Mouse (Mus musculus) midbrain, postnatal 0 days (tissue): ENCODE measurements at regions not wholly inside any gene's neighbourhood (a gene's known extent, or its start where the extent isn't known, plus 50 kb on each side); places are given as distances from the start of the nearest gene placed in this dataset.

Source experiments
- ATAC-seq: fragments of 200-750 bp; cut with Nextera tagmentation; 2 replicates; pipeline ENCODE4 v1.8.0; 2017; ENCODE audit warnings: moderate number of reproducible peaks, mild to moderate bottlenecking, moderate TSS enrichment, moderate library complexity; ENCODE audit not compliant: low FRiP score
- DNase-seq: peaks from one replicate; pipeline ENCODE4 v3.0.0-alpha.2; 2015; ENCODE audit warnings: low spot score
- H3K27ac ChIP-seq: fragments of 300-500 bp; sonication (generic); 2 replicates; pipeline ENCODE4 v1.5.1; 2014; ENCODE audit warnings: low read depth, mild to moderate bottlenecking, low read length, mixed read lengths
- H3K27me3 ChIP-seq: fragments of 300-500 bp; sonication (generic); 2 replicates; pipeline ENCODE4 v1.6.1; 2014; ENCODE audit warnings: low read length, control low read depth, mixed read lengths; ENCODE audit not compliant: insufficient read depth
- H3K36me3 ChIP-seq: fragments of 300-500 bp; sonication (generic); 2 replicates; pipeline ENCODE4 v1.6.1; 2014; ENCODE audit warnings: low read length, control low read depth, mixed read lengths; ENCODE audit not compliant: insufficient read depth
- H3K4me1 ChIP-seq: fragments of 300-500 bp; sonication (generic); 2 replicates; pipeline ENCODE4 v1.6.1; 2014; ENCODE audit warnings: mild to moderate bottlenecking, control low read depth, antibody characterized with exemption, low read length, mixed read lengths; ENCODE audit not compliant: insufficient read depth
- H3K4me2 ChIP-seq: fragments of 300-500 bp; sonication (generic); 2 replicates; pipeline ENCODE4 v1.6.1; 2014; ENCODE audit warnings: low read depth, mild to moderate bottlenecking, low read length, mixed read lengths; ENCODE audit not compliant: poor library complexity, severe bottlenecking
- H3K4me3 ChIP-seq: fragments of 300-500 bp; sonication (generic); 2 replicates; pipeline ENCODE4 v1.5.1; 2014; ENCODE audit warnings: low read depth, mild to moderate bottlenecking, low read length, moderate library complexity
- H3K9ac ChIP-seq: fragments of 300-500 bp; sonication (generic); replicated peaks from 2 replicates; pipeline ENCODE4 v1.6.1; 2014; ENCODE audit warnings: mild to moderate bottlenecking, low read length, moderate library complexity, mixed read lengths; ENCODE audit not compliant: poor library complexity, severe bottlenecking
- H3K9me3 ChIP-seq: fragments of 300-500 bp; sonication (generic); 2 replicates; pipeline ENCODE4 v1.6.1; 2016; ENCODE audit warnings: low read length, control low read depth
- CTCF ChIP-seq: IDR thresholded peaks from 2 replicates; pipeline ENCODE4 v1.5.1; 2016; ENCODE audit warnings: antibody characterized with exemption, mild to moderate bottlenecking
- WGBS: fragments of 180-500 bp; shearing (Covaris S2); extraction: QIAGEN DNeasy Blood & Tissue Kit; methylation state at CpG from one replicate; pipeline ENCODE4 v1.1.7; 2014; 5-methylcytosine and 5-hydroxymethylcytosine counted together

GRCm38 (mm10) chr1:121247556-121247955 is 84.8 kb downstream of the Insig2 start:
- no peak for TF ChIP-seq CTCF
- no peak for DNase-seq
- WGBS, result 69% methylated on average over 2 of the region's 2 CpGs

GRCm38 (mm10) chr1:121249081-121249480 is 83.3 kb downstream of the Insig2 start:
- peak; percentile 51 for TF ChIP-seq CTCF
- Histone ChIP-seq H3K27ac (no peak overlapping the region), H3K27me3 (no peaks in the 10 kb centered on the region), H3K9me3 (no peaks in the 10 kb centered on the region), H3K9ac (no peak overlapping the region), H3K4me3 (no peak overlapping the region), H3K4me1 (no peaks in the 10 kb centered on the region), H3K36me3 (no peaks in the 10 kb centered on the region), H3K4me2 (no peak overlapping the region)
- DNase-seq, result peak; percentile 10
- WGBS, result 65% methylated on average over 1 of the region's 1 CpGs
- ATAC-seq, result no peak

More at GRCm38 (mm10) chr1:121247556-121247955, 84.8 kb downstream of the Insig2 start:
- Histone ChIP-seq H3K4me1 (no peaks in the 10 kb centered on the region), H3K9ac (no peak overlapping the region), H3K4me3 (no peak overlapping the region), H3K36me3 (no peaks in the 10 kb centered on the region), H3K27ac (no peak overlapping the region), H3K4me2 (no peak overlapping the region), H3K9me3 (no peaks in the 10 kb centered on the region), H3K27me3 (no peaks in the 10 kb centered on the region)
- no peak for ATAC-seq

DNA sequence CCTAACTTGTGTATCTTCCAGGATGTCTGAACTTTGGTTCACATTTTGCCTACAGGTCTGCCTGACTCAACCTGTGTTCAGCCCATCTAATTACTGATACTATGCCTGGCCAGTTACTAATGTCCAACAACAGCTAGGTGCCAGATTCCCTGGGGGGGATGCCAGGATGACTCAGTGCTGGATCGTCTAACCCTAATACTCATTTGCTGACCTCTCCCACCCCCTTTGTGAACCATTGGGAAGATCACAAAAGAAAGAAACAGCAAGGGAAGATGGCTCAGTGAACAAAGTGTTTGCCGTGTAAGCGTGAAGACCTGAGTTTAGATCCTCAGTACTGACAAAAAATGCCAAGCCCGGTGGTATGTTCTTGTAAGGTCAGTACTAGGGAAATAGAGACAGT is 81.7 kb downstream of the Insig2 start:
- no peak for DNase-seq
- Histone ChIP-seq H3K4me3 (no peak overlapping the region), H3K9ac (no peak overlapping the region), H3K4me2 (no peak overlapping the region), H3K36me3 (no peaks in the 10 kb centered on the region), H3K4me1 (no peaks in the 10 kb centered on the region), H3K27ac (no peak overlapping the region), H3K27me3 (no peaks in the 10 kb centered on the region), H3K9me3 (no peaks in the 10 kb centered on the region)
- TF ChIP-seq CTCF, result no peak
- 79% methylated on average over 4 of the region's 4 CpGs for WGBS
- no peak for ATAC-seq

- no peak for TF ChIP-seq CTCF
- WGBS, result 63% methylated on average over 7 of the region's 7 CpGs
- H3K4me1 ChIP-seq, result no peaks in the 10 kb centered on the region
- no peak for DNase-seq
- H3K9ac ChIP-seq, result no peak overlapping the region
- H3K4me2 ChIP-seq, result no peak overlapping the region
- no peaks in the 10 kb centered on the region for H3K36me3 ChIP-seq
- no peak overlapping the region for H3K27ac ChIP-seq
- H3K4me3 ChIP-seq, result no peak overlapping the region
- no peaks in the 10 kb centered on the region for H3K9me3 ChIP-seq
- H3K27me3 ChIP-seq, result no peaks in the 10 kb centered on the region
- no peak for ATAC-seq
Measured at GRCm38 (mm10) chr1:121252056-121252455, 80.3 kb downstream of the Insig2 start.

GRCm38 (mm10) chr1:121254196-121254595 is 78.2 kb downstream of the Insig2 start:
- no peak for DNase-seq
- ATAC-seq, result no peak

More at GRCm38 (mm10) chr1:121254196-121254595, 78.2 kb downstream of the Insig2 start:
- Histone ChIP-seq H3K36me3 (no peaks in the 10 kb centered on the region), H3K4me1 (no peaks in the 10 kb centered on the region), H3K4me3 (no peak overlapping the region), H3K27ac (no peak overlapping the region), H3K27me3 (no peaks in the 10 kb centered on the region), H3K9me3 (no peaks in the 10 kb centered on the region), H3K9ac (no peak overlapping the region), H3K4me2 (no peak overlapping the region)
- no peak for TF ChIP-seq CTCF
- 80% methylated on average over 9 of the region's 9 CpGs for WGBS
